ENCODE assay signal across 8 mouse cellular contexts in genomic region chr2:11706030-11706745, GRCm38 (mm10). TPM values are rescaled to one million over a fixed set of nuclear protein-coding genes. Genes with fewer than 3 reads are reported as not detected.
DNase-seq lines count a peak whose midpoint lies in the region; ATAC-seq and TF ChIP-seq lines count a peak whose summit lies in the region.

No protein-coding gene starts in this region.

- H3K4me3 ChIP-seq in G1E (ENCODE audit: low read depth, low read length), result peak overlapping the region; percentile 70; the same call in 1 of the 2 replicates
- H3K4me3 ChIP-seq in limb, embryonic 13.5 days, result peak overlapping the region; percentile 65
- peak overlapping the region; percentile 54 for H3K4me3 ChIP-seq in neural tube, embryonic 13.5 days

- 3% methylated on average over 28 of the region's 28 CpGs for WGBS in limb, embryonic 13.5 days
- 3% methylated on average over 28 of the region's 28 CpGs for WGBS in neural tube, embryonic 13.5 days

- no peaks in the 10 kb centered on the region for H3K36me3 ChIP-seq in G1E (replicated peaks)
- no peaks in the 10 kb centered on the region for H3K36me3 ChIP-seq in limb, embryonic 13.5 days
- H3K36me3 ChIP-seq in neural tube, embryonic 13.5 days, result no peaks in the 10 kb centered on the region

- H3K9me3 ChIP-seq in G1E (replicated peaks), result no peaks in the 10 kb centered on the region
- H3K9me3 ChIP-seq in limb, embryonic 13.5 days, result no peaks in the 10 kb centered on the region
- H3K9me3 ChIP-seq in neural tube, embryonic 13.5 days, result no peaks in the 10 kb centered on the region

- no peak overlapping the region for H3K27ac ChIP-seq in limb, embryonic 13.5 days
- no peak overlapping the region for H3K27ac ChIP-seq in neural tube, embryonic 13.5 days (replicated peaks)

- peaks cover 26% of the 10 kb centered on the region for H3K27me3 ChIP-seq in G1E (ENCODE audit: insufficient read depth, low read length)
- H3K27me3 ChIP-seq in limb, embryonic 13.5 days, result peaks cover 41% of the 10 kb centered on the region
- peaks cover 44% of the 10 kb centered on the region for H3K27me3 ChIP-seq in neural tube, embryonic 13.5 days

- DNase-seq in gastrocnemius, adult 18-20 months (ENCODE audit: low spot score), result peak; percentile 10
- DNase-seq in gastrocnemius, postnatal 25 days, result no peak
- DNase-seq in G1E (ENCODE audit: low spot score), result no peak
- DNase-seq in heart, adult 8-10 months (ENCODE audit: low spot score), result peak; percentile 31
- no peak for DNase-seq in gastrocnemius, adult 8-10 months (ENCODE audit: low spot score in 2 of 2)
- DNase-seq in right cerebral cortex, postnatal 10 days (ENCODE audit: low spot score in 2 of 2), result no peak

- H3K9ac ChIP-seq in limb, embryonic 13.5 days, result peak overlapping the region; percentile 74
- peak overlapping the region; percentile 73 for H3K9ac ChIP-seq in neural tube, embryonic 13.5 days

- no peak for ATAC-seq in G1E (ENCODE audit: extremely low read depth, insufficient number of reproducible peaks, low FRiP score, poor library complexity, severe bottlenecking)
- peak; percentile 59 for ATAC-seq in limb, embryonic 13.5 days (ENCODE audit: low FRiP score, low read depth)
- peak; percentile 70 for ATAC-seq in neural tube, embryonic 13.5 days (ENCODE audit: low read depth)

- no peak for TF ChIP-seq CTCF in G1E (IDR thresholded peaks at IDR 0.05; ENCODE audit: low read depth, low read length)

- peaks cover 15% of the 10 kb centered on the region for H3K4me1 ChIP-seq in G1E (ENCODE audit: insufficient read depth, low read depth, low read length)
- peaks cover 11% of the 10 kb centered on the region for H3K4me1 ChIP-seq in limb, embryonic 13.5 days
- H3K4me1 ChIP-seq in neural tube, embryonic 13.5 days (replicated peaks), result peaks cover 13% of the 10 kb centered on the region

- peak overlapping the region; percentile 99 for H3K4me2 ChIP-seq in limb, embryonic 13.5 days (replicated peaks)
- peak overlapping the region; percentile 99 for H3K4me2 ChIP-seq in neural tube, embryonic 13.5 days

RNA-seq across cellular contexts. Expression of gene Il15ra, which starts 1.1 kb away (rescaled TPM):
- total RNA-seq in gastrocnemius, adult 18-20 months (2021), result 10 to 100 TPM; 17.6 to 29.5 TPM
- total RNA-seq in gastrocnemius, postnatal 25 days (2021), result 10 to 100 TPM; 24.7 to 26.6 TPM
- not detected in 2 replicates for total RNA-seq in G1E (2014; fragmentation: Nextera tagmentation)
- total RNA-seq in G1E (2017), result 0.27 and 0.64 TPM in 2 replicates
- polyA plus RNA-seq in G1E (2012), result not detected in 2 replicates
- 10 to 100 TPM; 26.0 to 33.2 (median 30.6) TPM for total RNA-seq in heart, adult 8-10 months (2022)
- polyA plus RNA-seq in limb, embryonic 13.5 days (2015; fragmentation: Nextera tagmentation; extraction: Ambion mirVana), result 1.6 and 2.1 TPM in 2 replicates
- 0.74 and 0.81 TPM in 2 replicates for polyA plus RNA-seq in neural tube, embryonic 13.5 days (2015; fragmentation: Nextera tagmentation; extraction: Ambion mirVana)
- 10 to 100 TPM; 15.5 to 25.7 (median 19.9) TPM for total RNA-seq in gastrocnemius, adult 8-10 months (2022)

Comparison
In these comparisons a context has a peak if more than half of its experiments do, and no peak if none do; other contexts are left out.
1. DNase-seq: peak in gastrocnemius, adult 18-20 months (single experiment) and heart, adult 8-10 months (single experiment); none in gastrocnemius, postnatal 25 days (single experiment), G1E (single experiment), gastrocnemius, adult 8-10 months (0 of 2) and right cerebral cortex, postnatal 10 days (0 of 2).
2. RNA of gene Il15ra, which starts 1.1 kb away (total RNA-seq): 26.0 to 33.2 TPM in heart, adult 8-10 months, 17.6 to 29.5 TPM in gastrocnemius, adult 18-20 months, 24.7 to 26.6 TPM in gastrocnemius, postnatal 25 days and 15.5 to 25.7 TPM in gastrocnemius, adult 8-10 months; 0.27 to 0.64 TPM in G1E; every median in the first group is over 10 times any median in the second.
3. Peak in every context shown above with its lines, with median percentiles within 50 percentile points of each other: H3K4me3 ChIP-seq.